Mouse (Mus musculus): ENCODE data around the gene Gm19410. TPM values are rescaled to one million over a fixed set of nuclear protein-coding genes. Genes with fewer than 3 reads are reported as not detected.
A peak's percentile ranks its signal among the peaks of the same experiment; 100 is the strongest.

Gene Gm19410
- 0.03 and 0.04 TPM in 2 replicates for polyA plus RNA-seq (2015; fragmentation: Nextera tagmentation; extraction: Ambion mirVana)

- H3K9ac ChIP-seq (ENCODE audit: low read length) = peak within 1 kb of the TSS; percentile 55
- WGBS = 1% methylated on average over 35 of the region's 35 CpGs
Measured at GRCm38 (mm10) chr8:35765499-35766193, at the start of gene Gm19410. Gene Gm19410 (plus strand): TSS chr8:35765790.

GRCm38 (mm10) chr8:35730776-35731175 lies 34.8 kb upstream of the Gm19410 start:
- Histone ChIP-seq H3K4me1 (replicated peaks; ENCODE audit: control insufficient read depth, insufficient read depth, low read length) (no peaks in the 10 kb centered on the region), H3K27ac (ENCODE audit: low read length) (no peak overlapping the region)
- WGBS = 32% methylated on average over 3 of the region's 3 CpGs

More at GRCm38 (mm10) chr8:35765499-35766193, at the start of gene Gm19410:
- no peaks in the 10 kb centered on the region for H3K9me3 ChIP-seq (ENCODE audit: control insufficient read depth, low read length)
- no peak within 1 kb of the TSS for H3K27ac ChIP-seq (ENCODE audit: low read length)
- H3K36me3 ChIP-seq (ENCODE audit: control insufficient read depth, insufficient read depth, low read length) = no peaks in the 10 kb centered on the region
- peak within 1 kb of the TSS; percentile 87 for H3K4me2 ChIP-seq (ENCODE audit: low read depth, low read length)
- ATAC-seq (ENCODE audit: low read depth) = peak; percentile 54
- H3K27me3 ChIP-seq (ENCODE audit: control insufficient read depth, insufficient read depth, low read depth, low read length) = peaks cover 18% of the 10 kb centered on the region
- H3K4me1 ChIP-seq (replicated peaks; ENCODE audit: control insufficient read depth, insufficient read depth, low read length) = peaks cover 5% of the 10 kb centered on the region; the same call in 1 of the 2 replicates
- H3K4me3 ChIP-seq (ENCODE audit: low read length) = peak within 1 kb of the TSS; percentile 47

GRCm38 (mm10) chr8:35735438-35735837 lies 30.2 kb upstream of the Gm19410 start:
- Histone ChIP-seq H3K4me2 (ENCODE audit: low read depth, low read length) (no peak overlapping the region), H3K27ac (ENCODE audit: low read length) (no peak overlapping the region), H3K27me3 (ENCODE audit: control insufficient read depth, insufficient read depth, low read depth, low read length) (no peaks in the 10 kb centered on the region), H3K4me3 (ENCODE audit: low read length) (no peak overlapping the region), H3K9me3 (ENCODE audit: control insufficient read depth, low read length) (no peaks in the 10 kb centered on the region), H3K9ac (ENCODE audit: low read length) (no peak overlapping the region), H3K4me1 (replicated peaks; ENCODE audit: control insufficient read depth, insufficient read depth, low read length) (no peaks in the 10 kb centered on the region), H3K36me3 (ENCODE audit: control insufficient read depth, insufficient read depth, low read length) (no peaks in the 10 kb centered on the region)
- WGBS = 70% methylated on average over 3 of the region's 3 CpGs
- ATAC-seq (ENCODE audit: low read depth) = no peak

More at GRCm38 (mm10) chr8:35730776-35731175, 34.8 kb upstream of the Gm19410 start:
- Histone ChIP-seq H3K27me3 (ENCODE audit: control insufficient read depth, insufficient read depth, low read depth, low read length) (no peaks in the 10 kb centered on the region), H3K4me3 (ENCODE audit: low read length) (no peak overlapping the region), H3K9ac (ENCODE audit: low read length) (no peak overlapping the region), H3K9me3 (ENCODE audit: control insufficient read depth, low read length) (no peaks in the 10 kb centered on the region), H3K36me3 (ENCODE audit: control insufficient read depth, insufficient read depth, low read length) (no peaks in the 10 kb centered on the region), H3K4me2 (ENCODE audit: low read depth, low read length) (no peak overlapping the region)
- no peak for ATAC-seq (ENCODE audit: low read depth)

- no peaks in the 10 kb centered on the region for H3K27me3 ChIP-seq (ENCODE audit: control insufficient read depth, insufficient read depth, low read depth, low read length)
- H3K4me3 ChIP-seq (ENCODE audit: low read length) = no peak overlapping the region
- H3K4me2 ChIP-seq (ENCODE audit: low read depth, low read length) = no peak overlapping the region
- WGBS = 88% methylated on average over 5 of the region's 5 CpGs
- ATAC-seq (ENCODE audit: low read depth) = no peak
- H3K27ac ChIP-seq (ENCODE audit: low read length) = no peak overlapping the region
- H3K9ac ChIP-seq (ENCODE audit: low read length) = no peak overlapping the region
- no peaks in the 10 kb centered on the region for H3K9me3 ChIP-seq (ENCODE audit: control insufficient read depth, low read length)
- no peaks in the 10 kb centered on the region for H3K4me1 ChIP-seq (replicated peaks; ENCODE audit: control insufficient read depth, insufficient read depth, low read length)
- no peaks in the 10 kb centered on the region for H3K36me3 ChIP-seq (ENCODE audit: control insufficient read depth, insufficient read depth, low read length)
Measured at GRCm38 (mm10) chr8:35756202-35756601, 9.4 kb upstream of the Gm19410 start.

GRCm38 (mm10) chr8:35765020-35765419 lies 570 bp upstream of the Gm19410 start:
- Histone ChIP-seq H3K4me2 (ENCODE audit: low read depth, low read length) (peak overlapping the region; percentile 87), H3K9me3 (ENCODE audit: control insufficient read depth, low read length) (no peaks in the 10 kb centered on the region), H3K27me3 (ENCODE audit: control insufficient read depth, insufficient read depth, low read depth, low read length) (peaks cover 18% of the 10 kb centered on the region), H3K4me1 (replicated peaks; ENCODE audit: control insufficient read depth, insufficient read depth, low read length) (peaks cover 5% of the 10 kb centered on the region; the same call in 1 of the 2 replicates), H3K36me3 (ENCODE audit: control insufficient read depth, insufficient read depth, low read length) (no peaks in the 10 kb centered on the region), H3K27ac (ENCODE audit: low read length) (no peak overlapping the region), H3K9ac (ENCODE audit: low read length) (no peak overlapping the region), H3K4me3 (ENCODE audit: low read length) (peak overlapping the region; percentile 47)
- ATAC-seq (ENCODE audit: low read depth) = no peak
- 8% methylated on average over 9 of the region's 9 CpGs for WGBS

DNA sequence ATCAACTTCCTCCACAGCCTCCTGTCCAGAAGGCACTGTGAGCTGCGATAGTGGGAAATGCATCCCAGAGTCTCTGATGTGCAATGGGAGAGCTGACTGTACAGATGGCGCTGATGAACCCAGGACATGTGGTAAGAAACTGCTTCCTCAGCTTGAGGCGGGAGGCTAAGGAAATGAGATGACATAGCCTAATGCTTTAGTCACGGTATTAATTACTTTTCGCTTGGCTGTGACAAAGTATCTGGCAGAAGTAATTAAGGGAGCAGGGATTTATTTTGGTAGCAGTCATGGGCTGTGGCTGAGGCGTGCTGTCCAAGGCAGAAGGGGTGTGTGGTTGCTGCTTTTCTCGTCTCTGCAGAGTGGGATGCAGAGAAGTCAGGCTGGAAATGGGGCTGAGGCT lies 7.9 kb downstream of the Gm19410 start:
- no peaks in the 10 kb centered on the region for H3K27me3 ChIP-seq (ENCODE audit: control insufficient read depth, insufficient read depth, low read depth, low read length)
- no peak overlapping the region for H3K4me3 ChIP-seq (ENCODE audit: low read length)
- no peaks in the 10 kb centered on the region for H3K4me1 ChIP-seq (replicated peaks; ENCODE audit: control insufficient read depth, insufficient read depth, low read length)
- no peak overlapping the region for H3K27ac ChIP-seq (ENCODE audit: low read length)
- no peak overlapping the region for H3K9ac ChIP-seq (ENCODE audit: low read length)
- WGBS = 32% methylated on average over 7 of the region's 7 CpGs
- no peak overlapping the region for H3K4me2 ChIP-seq (ENCODE audit: low read depth, low read length)
- ATAC-seq (ENCODE audit: low read depth) = no peak
- no peaks in the 10 kb centered on the region for H3K9me3 ChIP-seq (ENCODE audit: control insufficient read depth, low read length)
- no peaks in the 10 kb centered on the region for H3K36me3 ChIP-seq (ENCODE audit: control insufficient read depth, insufficient read depth, low read length)

Small RNA genes lying within 50 kb of the gene (microRNA-seq; reads per million reads assigned to microRNA genes)
- gene Gm44474 = not detected

All from lung, embryonic 16.5 days (tissue).